Mouse (Mus musculus) central nervous system, embryonic 18 days (tissue): ENCODE measurements around the gene A230072I06Rik. TPM values are rescaled to one million over a fixed set of nuclear protein-coding genes. Genes with fewer than 3 reads are reported as not detected.

Experiments used
- polyA plus RNA-seq: library from polyadenylated mRNA; depleted of rRNA; stranded (reverse); fragments of >200 nt; gene quantifications from 2 replicates; pipeline ENCODE4 v1.2.3, GENCODE M21; 2012; rRNA removed

Gene A230072I06Rik
- 0.07 and 0.22 TPM in 2 replicates for polyA plus RNA-seq

DNA sequence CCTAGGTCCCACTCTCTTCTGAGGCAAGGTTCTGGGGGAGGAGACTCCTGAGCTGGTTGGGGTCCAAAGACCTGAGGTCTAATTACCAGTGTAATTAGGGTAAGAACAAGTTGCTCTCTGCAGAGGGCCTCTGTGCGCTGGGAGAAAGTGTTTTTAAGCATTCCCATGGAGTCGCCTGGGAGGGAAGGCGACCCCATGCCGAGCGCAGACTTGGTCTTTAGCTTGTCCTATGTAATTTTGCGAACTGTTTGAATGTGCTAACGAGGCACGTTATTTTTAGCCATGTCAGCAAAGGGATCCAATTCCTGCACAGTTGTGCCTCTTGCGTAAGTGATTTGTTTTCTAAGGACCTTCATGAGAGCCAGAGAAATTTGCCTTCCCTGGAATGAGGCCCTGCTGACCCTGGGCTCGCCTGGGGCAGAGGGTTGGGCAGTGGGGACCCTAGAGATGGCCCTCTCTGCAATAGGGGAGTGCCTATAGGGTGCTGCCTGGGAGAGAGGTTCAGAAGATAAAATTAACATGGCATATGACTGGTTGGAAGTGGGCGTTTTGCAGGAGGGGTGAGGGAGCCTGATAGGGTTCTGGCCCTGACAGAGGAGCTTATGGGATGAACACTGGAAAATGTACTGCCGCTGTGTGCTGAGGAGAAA is at the start of gene A230072I06Rik:
Gene A230072I06Rik, plus strand, starts transcription at position 157 of the 650 bp plus-strand sequence.

Other genes starting within 250 kb of the A230072I06Rik start
- 11.3 and 15.1 TPM in 2 replicates for gene Sox1, start 116.5 kb downstream of the A230072I06Rik start, polyA plus RNA-seq